In genomic region chr3:31050375-31050774, GRCm38 (mm10) we compare ENCODE assay signal across 21 mouse cellular contexts. TPM values are rescaled to one million over a fixed set of nuclear protein-coding genes. Genes with fewer than 3 reads are reported as not detected.
DNase-seq lines count a peak whose midpoint lies in the region; ATAC-seq and TF ChIP-seq lines count a peak whose summit lies in the region.
"Had no signal": no experiment of that assay in that cellular context is flagged by ENCODE, and none has a peak within 500 bp of the region (broad histone marks: within the 10 kb centered on the region; RNA-seq: fewer than 3 reads in every experiment).

No protein-coding gene starts in this region.

- TF ChIP-seq CTCF in kidney, adult 2 months (conservative IDR thresholded peaks at IDR 0.05; ENCODE audit: insufficient read depth, insufficient read length, low read depth, low read length) = no peak

- H3K9ac ChIP-seq in forebrain, embryonic 12.5 days = no peak overlapping the region
- H3K9ac ChIP-seq in midbrain, embryonic 13.5 days (replicated peaks) = no peak overlapping the region
- H3K9ac ChIP-seq in midbrain, embryonic 15.5 days = no peak overlapping the region
- H3K9ac ChIP-seq: heart, embryonic 12.5 days; neural tube, embryonic 15.5 days; stomach, embryonic 15.5 days had no signal

- H3K27me3 ChIP-seq in forebrain, embryonic 12.5 days = no peaks in the 10 kb centered on the region
- no peaks in the 10 kb centered on the region for H3K27me3 ChIP-seq in forebrain, embryonic 10.5 days (ENCODE audit: poor library complexity, severe bottlenecking)
- no peaks in the 10 kb centered on the region for H3K27me3 ChIP-seq in midbrain, embryonic 13.5 days
- H3K27me3 ChIP-seq in midbrain, embryonic 15.5 days (replicated peaks) = no peaks in the 10 kb centered on the region
- H3K27me3 ChIP-seq in kidney, adult 2 months (replicated peaks; ENCODE audit: control insufficient read depth, insufficient read depth, low read length) = no peaks in the 10 kb centered on the region
- H3K27me3 ChIP-seq: heart, embryonic 12.5 days; megakaryocyte, embryonic 14.5 days; neural tube, embryonic 15.5 days; stomach, embryonic 15.5 days had no signal

- peaks cover 20% of the 10 kb centered on the region; the same call in 1 of the 2 replicates for H3K36me3 ChIP-seq in forebrain, embryonic 12.5 days (replicated peaks)
- peaks cover 42% of the 10 kb centered on the region for H3K36me3 ChIP-seq in forebrain, embryonic 10.5 days (replicated peaks)
- peaks cover 17% of the 10 kb centered on the region for H3K36me3 ChIP-seq in midbrain, embryonic 13.5 days
- 0 out of 2 replicates have a peak, but pooled peaks cover 4% of the 10 kb centered on the region for H3K36me3 ChIP-seq in midbrain, embryonic 15.5 days (replicated peaks)
- no peaks in the 10 kb centered on the region; the same call in 1 of the 2 replicates for H3K36me3 ChIP-seq in kidney, adult 2 months (ENCODE audit: control insufficient read depth, insufficient read depth, low read length)

- H3K4me2 ChIP-seq in forebrain, embryonic 12.5 days = no peak overlapping the region
- no peak overlapping the region for H3K4me2 ChIP-seq in midbrain, embryonic 13.5 days (replicated peaks)
- H3K4me2 ChIP-seq in midbrain, embryonic 15.5 days = no peak overlapping the region
- H3K4me2 ChIP-seq: heart, embryonic 12.5 days; neural tube, embryonic 15.5 days; stomach, embryonic 15.5 days had no signal

- H3K27ac ChIP-seq in forebrain, embryonic 12.5 days = no peak overlapping the region; the same call in 1 of the 2 replicates
- no peak overlapping the region for H3K27ac ChIP-seq in forebrain, embryonic 10.5 days
- H3K27ac ChIP-seq in midbrain, embryonic 13.5 days = peak overlapping the region; percentile 25; the same call in 1 of the 2 replicates
- no peak overlapping the region for H3K27ac ChIP-seq in midbrain, embryonic 15.5 days
- no peak overlapping the region for H3K27ac ChIP-seq in kidney, adult 2 months (ENCODE audit: insufficient read depth, low read depth, low read length)
- H3K27ac ChIP-seq: gastrocnemius, adult 2 months; neural tube, embryonic 15.5 days; stomach, embryonic 15.5 days had no signal

- WGBS in forebrain, embryonic 12.5 days = 31% methylated on average over 7 of the region's 7 CpGs
- 78% methylated on average over 7 of the region's 7 CpGs for WGBS in forebrain, embryonic 10.5 days
- WGBS in midbrain, embryonic 13.5 days = 54% methylated on average over 7 of the region's 7 CpGs
- WGBS in midbrain, embryonic 15.5 days = 45% methylated on average over 7 of the region's 7 CpGs
- WGBS in kidney, adult 2 months = 83% methylated on average over 7 of the region's 7 CpGs

- H3K4me1 ChIP-seq in forebrain, embryonic 12.5 days = peaks cover 4% of the 10 kb centered on the region; the same call in 1 of the 2 replicates
- H3K4me1 ChIP-seq in forebrain, embryonic 10.5 days = 0 out of 2 replicates have a peak, but pooled peaks cover 11% of the 10 kb centered on the region
- 0 out of 2 replicates have a peak, but pooled peaks cover 3% of the 10 kb centered on the region for H3K4me1 ChIP-seq in midbrain, embryonic 13.5 days (replicated peaks)
- H3K4me1 ChIP-seq in midbrain, embryonic 15.5 days = no peaks in the 10 kb centered on the region
- no peaks in the 10 kb centered on the region for H3K4me1 ChIP-seq in kidney, adult 2 months (ENCODE audit: control insufficient read depth, insufficient read depth, low read length)
- H3K4me1 ChIP-seq: neural tube, embryonic 15.5 days; stomach, embryonic 15.5 days had no signal

- TF ChIP-seq POLR2A in kidney, adult 2 months (IDR thresholded peaks at IDR 0.05; ENCODE audit: low read depth, low read length) = no peak

- peak; percentile 78; the same call in 1 of the 2 replicates for ATAC-seq in forebrain, embryonic 12.5 days (ENCODE audit: low FRiP score)
- ATAC-seq in midbrain, embryonic 13.5 days = peak; percentile 81
- ATAC-seq in midbrain, embryonic 15.5 days (replicated peaks) = no peak; the same call in 1 of the 2 replicates
- ATAC-seq in granulocyte monocyte progenitor cell, adult 5-6 weeks (replicated peaks; ENCODE audit: poor library complexity, severe bottlenecking) = peak; percentile 48; the same call in 1 of the 2 replicates
- ATAC-seq: lung, postnatal 0 days had no signal

- no peaks in the 10 kb centered on the region for H3K9me3 ChIP-seq in forebrain, embryonic 12.5 days
- H3K9me3 ChIP-seq in forebrain, embryonic 10.5 days = no peaks in the 10 kb centered on the region
- H3K9me3 ChIP-seq in midbrain, embryonic 13.5 days = no peaks in the 10 kb centered on the region
- no peaks in the 10 kb centered on the region for H3K9me3 ChIP-seq in midbrain, embryonic 15.5 days
- H3K9me3 ChIP-seq: heart, embryonic 12.5 days; megakaryocyte, embryonic 14.5 days; neural tube, embryonic 15.5 days; stomach, embryonic 15.5 days had no signal

- no peak for DNase-seq in forebrain, embryonic 10.5 days (ENCODE audit: extremely low spot score, low spot score)
- DNase-seq in kidney, adult 2 months = no peak
- no peak for DNase-seq in left cerebral cortex, adult 11 months (ENCODE audit: low spot score)
- DNase-seq: adrenal gland, adult 2 months; cerebellum, adult 9-11 months; gastrocnemius, adult 2 months; heart, adult 11 months; kidney, adult 18-20 months; kidney, postnatal 10 days; liver; right cerebral cortex, postnatal 25 days; thymus, adult 18-20 months had no signal

- H3K4me3 ChIP-seq in forebrain, embryonic 12.5 days (replicated peaks) = no peak overlapping the region
- H3K4me3 ChIP-seq in forebrain, embryonic 10.5 days = no peak overlapping the region
- H3K4me3 ChIP-seq in midbrain, embryonic 13.5 days (replicated peaks) = no peak overlapping the region
- H3K4me3 ChIP-seq in midbrain, embryonic 15.5 days = no peak overlapping the region
- no peak overlapping the region for H3K4me3 ChIP-seq in kidney, adult 2 months (ENCODE audit: insufficient read depth, low read depth, low read length)
- H3K4me3 ChIP-seq: gastrocnemius, adult 2 months; heart, embryonic 12.5 days; megakaryocyte, embryonic 14.5 days; neural tube, embryonic 15.5 days; stomach, embryonic 15.5 days had no signal

RNA-seq across cellular contexts. Expression of gene Skil, which starts 44.5 kb away (rescaled TPM):
- polyA plus RNA-seq in forebrain, embryonic 12.5 days (2016; fragmentation: Nextera tagmentation; extraction: Ambion mirVana) = 40.1 and 40.2 TPM in 2 replicates
- polyA plus RNA-seq in forebrain, embryonic 10.5 days (2016; fragmentation: Nextera tagmentation; extraction: Ambion mirVana) = 24.2 and 25.5 TPM in 2 replicates
- 36.8 and 41.1 TPM in 2 replicates for polyA plus RNA-seq in midbrain, embryonic 13.5 days (2015; fragmentation: Nextera tagmentation; extraction: Ambion mirVana)
- 25.9 and 29.5 TPM in 2 replicates for polyA plus RNA-seq in midbrain, embryonic 15.5 days (2015; fragmentation: Nextera tagmentation; extraction: Ambion mirVana)
- total RNA-seq in granulocyte monocyte progenitor cell, adult 5-6 weeks (2014; fragmentation: Nextera tagmentation) = 5.0 and 7.4 TPM in 2 replicates
- 9.2 and 10.5 TPM in 2 replicates for total RNA-seq in granulocyte monocyte progenitor cell, adult 5-6 weeks (2017)
- polyA plus RNA-seq in kidney, adult 2 months (2012; rRNA removed) = 5.8 and 7.7 TPM in 2 replicates

RNA-seq across cellular contexts. Expression of gene Prkci, which starts 54.8 kb away (rescaled TPM):
- polyA plus RNA-seq in forebrain, embryonic 12.5 days (2016; fragmentation: Nextera tagmentation; extraction: Ambion mirVana) = 38.7 and 40.2 TPM in 2 replicates
- polyA plus RNA-seq in forebrain, embryonic 10.5 days (2016; fragmentation: Nextera tagmentation; extraction: Ambion mirVana) = 37.7 and 39.2 TPM in 2 replicates
- polyA plus RNA-seq in midbrain, embryonic 13.5 days (2015; fragmentation: Nextera tagmentation; extraction: Ambion mirVana) = 21.8 and 23.6 TPM in 2 replicates
- 24.8 and 27.3 TPM in 2 replicates for polyA plus RNA-seq in midbrain, embryonic 15.5 days (2015; fragmentation: Nextera tagmentation; extraction: Ambion mirVana)
- total RNA-seq in granulocyte monocyte progenitor cell, adult 5-6 weeks (2014; fragmentation: Nextera tagmentation) = 12.8 and 22.5 TPM in 2 replicates
- 16.0 and 19.6 TPM in 2 replicates for total RNA-seq in granulocyte monocyte progenitor cell, adult 5-6 weeks (2017)
- polyA plus RNA-seq in kidney, adult 2 months (2012; rRNA removed) = 15.1 and 16.4 TPM in 2 replicates
